Mouse (Mus musculus) stomach, embryonic 14.5 days (tissue): ENCODE results near the gene Olfr649. TPM values are rescaled to one million over a fixed set of nuclear protein-coding genes. Genes with fewer than 3 reads are reported as not detected.

Source experiments
- ATAC-seq: fragments of 200-750 bp; cut with Nextera tagmentation; 2 replicates; pipeline ENCODE4 v1.8.0; 2017; ENCODE audit warnings: low read depth, moderate TSS enrichment; ENCODE audit not compliant: insufficient number of reproducible peaks, insufficient read depth, low FRiP score
- H3K27ac ChIP-seq: fragments of 300-500 bp; sonication (generic); 2 replicates; pipeline ENCODE4 v1.5.1; 2014; ENCODE audit warnings: mild to moderate bottlenecking, low read length, moderate library complexity, mixed read lengths
- H3K27me3 ChIP-seq: fragments of 300-500 bp; sonication (generic); 2 replicates; pipeline ENCODE4 v1.6.1; 2014; ENCODE audit warnings: low read length, control low read depth, mixed read lengths; ENCODE audit not compliant: control insufficient read depth, insufficient read depth
- H3K36me3 ChIP-seq: fragments of 300-500 bp; sonication (generic); 2 replicates; pipeline ENCODE4 v1.6.1; 2014; ENCODE audit warnings: mild to moderate bottlenecking, control low read depth, low read length, moderate library complexity, mixed read lengths; ENCODE audit not compliant: control insufficient read depth, insufficient read depth
- H3K4me1 ChIP-seq: fragments of 300-500 bp; sonication (generic); 2 replicates; pipeline ENCODE4 v1.6.1; 2014; ENCODE audit warnings: low read length, control low read depth, mixed read lengths; ENCODE audit not compliant: control insufficient read depth, insufficient read depth
- H3K4me2 ChIP-seq: fragments of 300-500 bp; sonication (generic); replicated peaks from 2 replicates; pipeline ENCODE4 v1.6.1; 2014; ENCODE audit warnings: low read depth, low read length, control low read depth
- H3K4me3 ChIP-seq: fragments of 300-500 bp; sonication (generic); 2 replicates; pipeline ENCODE4 v1.5.1; 2014; ENCODE audit warnings: low read depth, low read length, control low read depth
- H3K9ac ChIP-seq: fragments of 300-500 bp; sonication (generic); replicated peaks from 2 replicates; pipeline ENCODE4 v1.6.1; 2014; ENCODE audit warnings: low read depth, mild to moderate bottlenecking, control low read depth, low read length, moderate library complexity, mixed read lengths
- H3K9me3 ChIP-seq: fragments of 300-500 bp; sonication (generic); 2 replicates; pipeline ENCODE4 v1.6.1; 2016; ENCODE audit warnings: low read depth, low read length, control low read depth; ENCODE audit not compliant: control insufficient read depth
- WGBS: fragments of 180-500 bp; shearing (Covaris S2); extraction: QIAGEN DNeasy Blood & Tissue Kit; methylation state at CpG from one replicate; pipeline ENCODE4 v1.1.7; 2014; 5-methylcytosine and 5-hydroxymethylcytosine counted together
- polyA plus RNA-seq: library from polyadenylated mRNA; unstranded; fragments of >200 nt; fragmentation: Nextera tagmentation; extraction: Ambion mirVana; gene quantifications from 2 replicates; pipeline ENCODE4 v1.2.1, GENCODE M21; 2014

The Olfr649 gene
- not detected in 2 replicates for polyA plus RNA-seq

- H3K27ac ChIP-seq, result no peak within 1 kb of the TSS
- no peak within 1 kb of the TSS for H3K9ac ChIP-seq
- ATAC-seq, result no peak
- WGBS, result 84% methylated on average over 6 of the region's 6 CpGs
- no peaks in the 10 kb centered on the region for H3K27me3 ChIP-seq
- H3K4me3 ChIP-seq, result no peak within 1 kb of the TSS
- H3K9me3 ChIP-seq, result no peaks in the 10 kb centered on the region
- no peak within 1 kb of the TSS for H3K4me2 ChIP-seq
- no peaks in the 10 kb centered on the region for H3K4me1 ChIP-seq
- no peaks in the 10 kb centered on the region for H3K36me3 ChIP-seq
Observed at GRCm38 (mm10) chr7:104195885-104196284, at the start of gene Olfr649. Gene Olfr649 (minus strand): TSS chr7:104195985.

DNA sequence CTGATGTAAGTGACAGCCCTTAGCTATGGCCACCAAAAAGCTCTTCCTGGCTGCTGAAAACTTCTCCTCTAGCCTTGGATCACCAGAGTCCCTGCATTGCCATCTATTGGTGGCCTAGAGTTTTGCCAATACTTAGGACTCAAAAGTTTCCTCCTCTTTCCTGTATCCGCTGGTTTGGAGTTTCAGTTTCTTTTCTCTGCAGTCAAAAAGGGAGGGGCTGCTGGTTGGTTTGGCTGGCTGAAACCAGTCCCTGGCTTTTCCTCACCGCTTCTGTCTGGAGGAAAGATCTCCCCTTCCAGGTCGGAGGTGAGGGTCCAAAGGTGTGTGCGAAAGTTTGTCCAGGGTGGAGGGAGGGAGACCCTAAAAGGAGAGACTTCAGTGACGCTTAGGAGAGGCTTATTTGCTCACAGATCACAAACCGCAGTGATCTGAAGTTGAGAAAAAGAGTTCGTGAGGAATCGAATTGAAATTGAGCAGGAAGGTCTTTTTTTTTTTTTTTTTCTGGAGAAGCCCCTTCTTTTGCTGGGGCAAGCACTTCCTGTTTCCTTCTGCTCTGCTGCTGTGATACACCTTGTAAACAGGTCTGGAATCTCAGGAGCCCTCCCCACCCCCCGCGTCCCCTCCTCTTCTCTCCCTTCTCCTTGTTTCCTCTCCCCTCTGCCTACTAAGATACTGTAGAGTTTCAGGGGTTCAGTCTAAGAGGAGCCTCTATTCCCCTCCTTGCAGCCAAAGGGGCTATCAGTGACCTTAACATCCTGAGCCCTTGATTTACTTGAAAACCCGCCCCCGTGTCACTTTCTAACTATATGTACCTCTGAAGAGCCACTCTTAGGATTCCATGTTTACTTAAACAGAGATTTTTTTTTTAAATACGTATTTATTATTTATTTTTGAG lies 48.7 kb upstream of the Olfr649 start, which contains the start of gene Trim34a:
Gene Trim34a, plus strand, starts transcription at position 171 of the 895 bp plus-strand sequence.
- ATAC-seq, result peak; percentile 85
- peak within 1 kb of the TSS; percentile 49 for H3K4me3 ChIP-seq
- peak within 1 kb of the TSS; percentile 55 for H3K9ac ChIP-seq
- H3K4me1 ChIP-seq, result no peaks in the 10 kb centered on the region
- H3K27me3 ChIP-seq, result no peaks in the 10 kb centered on the region
- 6% methylated on average over 13 of the region's 13 CpGs for WGBS
- H3K36me3 ChIP-seq, result no peaks in the 10 kb centered on the region
- H3K9me3 ChIP-seq, result no peaks in the 10 kb centered on the region
- peak within 1 kb of the TSS; percentile 46 for H3K4me2 ChIP-seq
- no peak within 1 kb of the TSS; the same call in 1 of the 2 replicates for H3K27ac ChIP-seq

DNA sequence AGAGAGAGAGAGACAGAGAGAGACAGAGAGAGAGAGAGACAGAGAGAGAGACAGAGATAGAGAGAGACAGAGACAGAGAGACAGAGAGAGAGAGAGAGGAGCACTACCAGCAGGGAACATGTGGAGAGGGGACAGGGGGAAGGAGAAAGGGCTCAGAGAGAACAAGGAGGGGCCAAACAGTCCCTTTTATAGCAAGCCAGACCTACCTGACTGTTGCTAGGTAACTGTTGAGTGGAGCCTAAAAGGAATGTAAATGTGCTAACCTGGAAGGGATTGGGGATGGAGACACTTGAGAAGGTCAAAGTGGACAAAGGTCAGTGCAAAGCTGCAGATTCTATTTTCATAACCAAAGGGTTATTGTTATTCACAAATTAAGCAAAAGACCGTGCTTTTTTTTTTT lies 47.8 kb upstream of the Olfr649 start:
- H3K4me1 ChIP-seq, result no peaks in the 10 kb centered on the region
- no peak overlapping the region for H3K27ac ChIP-seq
- H3K4me3 ChIP-seq, result no peak overlapping the region
- H3K27me3 ChIP-seq, result no peaks in the 10 kb centered on the region
- H3K9ac ChIP-seq, result no peak overlapping the region
- no peaks in the 10 kb centered on the region for H3K9me3 ChIP-seq
- no peaks in the 10 kb centered on the region for H3K36me3 ChIP-seq
- WGBS, result 61% methylated on average over 1 of the region's 1 CpGs
- no peak for ATAC-seq
- H3K4me2 ChIP-seq, result peak overlapping the region; percentile 46; the same call in 1 of the 2 replicates

DNA sequence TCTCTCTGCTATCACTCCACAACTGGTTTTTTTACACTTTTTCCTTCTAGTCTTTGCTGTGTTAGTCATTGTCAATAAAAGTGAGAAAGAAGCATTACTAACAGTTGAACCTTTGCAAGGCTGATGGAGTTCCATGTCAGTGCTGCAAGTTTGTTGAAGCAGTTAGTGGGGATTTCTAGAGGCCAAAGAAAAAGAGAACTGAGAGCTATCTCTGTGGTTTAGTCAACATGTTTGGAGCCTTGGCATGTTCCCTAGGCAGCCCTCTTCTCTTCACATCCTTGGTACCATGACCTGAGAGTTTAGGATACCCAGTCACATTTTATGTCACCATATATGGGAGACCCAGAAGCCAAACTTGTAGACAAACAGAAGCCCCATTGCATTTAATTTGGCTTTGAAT lies 45.1 kb upstream of the Olfr649 start:
- Histone ChIP-seq H3K36me3 (no peaks in the 10 kb centered on the region), H3K4me2 (no peak overlapping the region), H3K9me3 (no peaks in the 10 kb centered on the region), H3K9ac (no peak overlapping the region), H3K27me3 (no peaks in the 10 kb centered on the region), H3K27ac (no peak overlapping the region), H3K4me1 (no peaks in the 10 kb centered on the region), H3K4me3 (no peak overlapping the region)
- ATAC-seq, result no peak

DNA sequence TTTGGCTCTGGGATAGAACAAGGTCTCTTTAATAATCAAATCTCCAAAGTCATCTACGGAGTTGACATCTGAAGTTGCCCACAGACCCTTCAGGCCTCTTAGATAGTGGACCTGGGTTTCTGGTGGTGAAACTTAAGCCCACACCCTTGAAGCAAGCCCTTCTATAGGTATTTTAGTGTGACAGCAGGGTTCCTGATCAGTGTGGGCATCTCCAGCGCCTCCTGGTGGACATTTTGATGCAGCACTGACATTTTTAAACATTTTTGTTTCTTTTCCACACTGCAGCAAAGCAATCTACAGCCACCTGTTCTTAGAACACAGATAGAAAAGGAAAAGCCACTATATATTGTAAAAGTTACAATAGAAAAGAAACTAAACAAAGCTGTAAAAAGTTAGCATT lies 35.4 kb upstream of the Olfr649 start:
- Histone ChIP-seq H3K9me3 (no peaks in the 10 kb centered on the region), H3K27ac (no peak overlapping the region), H3K9ac (no peak overlapping the region), H3K4me3 (no peak overlapping the region), H3K4me2 (no peak overlapping the region), H3K36me3 (no peaks in the 10 kb centered on the region), H3K4me1 (no peaks in the 10 kb centered on the region), H3K27me3 (no peaks in the 10 kb centered on the region)
- ATAC-seq, result no peak
- 37% methylated on average over 2 of the region's 2 CpGs for WGBS

GRCm38 (mm10) chr7:104218701-104219569 lies 23.1 kb upstream of the Olfr649 start, which contains the start of gene Trim6:
Gene Trim6 (plus strand): TSS chr7:104218793.
- Histone ChIP-seq H3K4me3 (peak within 1 kb of the TSS; percentile 30), H3K27me3 (no peaks in the 10 kb centered on the region), H3K9ac (no peak within 1 kb of the TSS), H3K4me2 (peak within 1 kb of the TSS; percentile 54), H3K4me1 (no peaks in the 10 kb centered on the region), H3K9me3 (no peaks in the 10 kb centered on the region), H3K36me3 (no peaks in the 10 kb centered on the region), H3K27ac (no peak within 1 kb of the TSS)
- WGBS, result 3% methylated on average over 37 of the region's 37 CpGs
- ATAC-seq, result peak; percentile 76

- Histone ChIP-seq H3K9ac (no peak overlapping the region), H3K27me3 (no peaks in the 10 kb centered on the region), H3K9me3 (no peaks in the 10 kb centered on the region), H3K4me2 (no peak overlapping the region), H3K4me3 (no peak overlapping the region), H3K4me1 (no peaks in the 10 kb centered on the region), H3K36me3 (no peaks in the 10 kb centered on the region), H3K27ac (no peak overlapping the region)
- 70% methylated on average over 2 of the region's 2 CpGs for WGBS
- ATAC-seq, result no peak
Observed at GRCm38 (mm10) chr7:104217881-104218280, 22.1 kb upstream of the Olfr649 start.

DNA sequence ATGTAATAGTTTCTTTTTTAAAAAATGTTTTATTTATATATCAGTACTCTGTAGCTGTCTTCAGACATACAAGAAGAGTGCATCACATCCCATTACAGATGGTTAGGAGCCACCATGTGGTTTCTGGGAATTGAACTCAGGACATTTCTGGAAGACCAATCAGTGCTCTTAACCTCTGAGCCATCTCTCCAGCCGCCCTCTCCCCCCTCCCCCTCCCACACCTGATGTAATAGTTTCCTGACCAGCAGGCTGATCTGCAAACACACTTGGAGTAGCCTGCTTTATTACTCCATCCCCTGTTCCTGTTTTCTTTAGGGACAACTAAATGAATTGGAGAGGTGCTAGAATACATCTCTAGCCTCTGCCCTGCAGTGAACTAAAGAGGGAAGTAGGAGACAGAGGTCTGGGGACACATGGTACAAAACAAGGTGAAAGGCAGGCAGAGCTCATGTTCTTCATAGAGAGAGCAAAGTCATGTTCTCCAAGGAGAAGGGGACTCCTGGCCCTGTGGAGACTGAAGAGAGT lies 20.3 kb upstream of the Olfr649 start:
- H3K27me3 ChIP-seq, result no peaks in the 10 kb centered on the region
- no peak for ATAC-seq
- H3K4me2 ChIP-seq, result no peak overlapping the region
- no peaks in the 10 kb centered on the region for H3K9me3 ChIP-seq
- H3K9ac ChIP-seq, result no peak overlapping the region
- H3K27ac ChIP-seq, result no peak overlapping the region
- no peaks in the 10 kb centered on the region for H3K4me1 ChIP-seq
- no peaks in the 10 kb centered on the region for H3K36me3 ChIP-seq
- WGBS, result 41% methylated on average over 1 of the region's 1 CpGs
- no peak overlapping the region for H3K4me3 ChIP-seq
